Mouse (Mus musculus) cerebellum, postnatal 4 days (tissue): ENCODE results near the gene 1700011L22Rik.

Experiments
- DNase-seq, 2 experiments: peaks; one replicate each; pipeline ENCODE4 v3.0.0; 2022; ENCODE audit warnings: low spot score in 2 of 2, mixed read lengths in 1 of 2

Gene 1700011L22Rik

DNA sequence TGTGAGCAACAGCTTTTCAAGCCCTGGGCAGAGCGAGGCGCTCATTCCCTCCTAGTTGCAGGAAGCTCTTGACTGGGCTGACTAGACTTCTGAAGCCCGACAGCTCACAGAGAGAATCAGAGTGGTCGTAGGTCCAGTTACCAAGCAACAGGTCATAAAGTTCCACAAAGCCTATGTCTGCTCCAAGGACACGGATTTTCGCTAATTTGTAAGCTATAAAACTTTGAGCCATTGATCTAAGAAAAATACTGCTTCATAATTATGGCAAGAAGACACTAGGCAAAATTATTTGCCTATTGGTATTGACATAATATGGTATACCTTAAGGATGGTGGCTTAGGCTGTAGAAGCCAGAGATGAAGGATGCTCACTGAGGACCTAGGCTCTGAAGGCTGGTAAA lies at the start of gene 1700011L22Rik:
1700011L22Rik (minus strand) TSS at position 101 of the 400 bp plus-strand sequence.
- DNase-seq = no peak

DNA sequence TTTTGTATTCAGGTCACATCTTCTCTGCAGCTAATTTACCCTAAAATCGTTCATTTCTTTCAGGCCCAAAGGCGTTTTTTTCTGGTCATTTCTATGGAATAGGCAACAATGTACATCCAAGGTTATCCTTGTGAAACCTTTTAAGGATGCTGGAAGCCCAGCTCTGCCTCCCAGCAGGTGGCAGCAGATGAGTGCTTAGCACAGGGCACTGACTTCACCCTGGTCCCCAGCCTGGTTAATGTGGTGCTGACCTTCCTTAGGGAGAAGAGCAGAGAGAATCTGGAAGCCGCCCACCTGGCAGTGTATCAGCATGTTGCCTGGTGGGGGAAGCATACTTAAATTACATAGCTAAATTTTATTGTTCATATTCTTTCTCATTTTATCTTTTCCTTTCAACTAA lies 49.4 kb upstream of the 1700011L22Rik start:
- DNase-seq = peak; percentile 31 to 61

DNA sequence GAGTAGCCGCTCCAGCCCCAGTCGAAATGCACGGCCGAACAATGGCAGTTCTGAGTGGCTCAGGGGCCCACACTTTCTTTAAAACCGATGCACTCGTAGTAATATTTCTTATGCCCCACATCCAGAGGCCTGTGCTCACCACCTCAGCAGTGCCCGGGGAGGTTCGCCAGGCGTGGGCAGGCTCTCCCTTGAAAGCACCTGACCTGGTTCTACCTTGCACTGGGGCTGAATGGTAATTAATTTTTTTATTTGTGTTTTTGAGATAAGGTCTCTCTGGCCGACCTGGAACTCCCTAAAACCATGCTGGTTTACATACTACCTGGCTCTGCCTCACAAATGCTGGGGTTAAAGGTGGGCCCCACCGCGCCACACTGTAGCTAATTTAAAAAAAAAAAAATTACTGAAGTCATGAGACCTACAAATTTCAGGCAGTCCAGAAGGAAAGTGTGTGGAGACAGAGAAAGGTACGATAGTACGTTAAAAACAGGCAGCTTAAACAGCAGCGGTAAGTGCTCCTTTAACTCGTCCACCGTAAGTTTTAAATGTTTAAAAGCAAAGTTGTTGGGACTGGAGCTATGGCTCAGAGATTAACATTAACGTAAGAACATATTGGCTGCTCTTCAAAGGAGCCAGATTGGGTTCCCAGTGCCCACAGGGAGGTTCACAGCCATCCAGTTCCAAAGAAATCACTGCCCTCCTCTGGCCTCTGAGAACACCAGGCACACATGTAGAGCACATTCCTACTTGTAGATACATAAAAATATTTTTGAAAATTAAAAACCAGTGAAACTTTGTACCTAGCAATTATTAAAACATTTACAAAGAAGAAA lies 47.1 kb upstream of the 1700011L22Rik start:
- no peak for DNase-seq

DNA sequence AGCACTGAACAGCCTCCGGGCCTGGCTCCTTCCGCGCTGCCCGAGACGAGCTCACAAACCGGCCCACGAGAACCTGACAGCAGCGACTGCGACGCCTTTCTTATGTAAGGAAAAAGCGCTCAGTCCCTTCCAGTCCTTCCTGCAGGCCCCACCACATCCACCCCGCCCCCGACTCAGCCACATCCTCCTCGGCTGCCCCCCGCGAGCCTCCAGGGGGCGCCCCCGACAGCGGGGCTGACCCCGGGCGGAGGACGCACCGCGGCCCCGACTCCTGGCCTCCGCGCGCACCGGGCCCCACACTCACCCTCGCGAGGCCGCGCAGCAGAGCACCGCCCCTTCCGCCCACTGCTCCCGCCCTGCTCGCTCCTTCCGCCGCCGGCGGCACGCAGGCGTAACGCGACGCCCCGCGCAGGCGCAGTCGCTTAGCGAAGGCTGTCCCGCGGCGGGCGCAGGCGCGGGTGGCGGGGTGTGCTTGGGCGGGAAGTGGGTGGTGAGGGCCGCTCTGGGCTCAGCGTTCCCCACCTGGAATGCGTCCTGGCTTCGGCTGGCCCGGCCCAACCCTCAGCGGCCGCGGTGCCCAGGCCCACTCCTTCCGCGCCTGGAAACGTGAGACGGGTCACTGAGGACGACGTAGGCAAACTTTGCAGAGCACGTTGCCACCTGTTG lies 46.4 kb upstream of the 1700011L22Rik start, which contains the start of gene Mmaa:
Mmaa (minus strand) TSS at position 328 of the 666 bp plus-strand sequence.
- DNase-seq = peak; percentile 93 to 97

DNA sequence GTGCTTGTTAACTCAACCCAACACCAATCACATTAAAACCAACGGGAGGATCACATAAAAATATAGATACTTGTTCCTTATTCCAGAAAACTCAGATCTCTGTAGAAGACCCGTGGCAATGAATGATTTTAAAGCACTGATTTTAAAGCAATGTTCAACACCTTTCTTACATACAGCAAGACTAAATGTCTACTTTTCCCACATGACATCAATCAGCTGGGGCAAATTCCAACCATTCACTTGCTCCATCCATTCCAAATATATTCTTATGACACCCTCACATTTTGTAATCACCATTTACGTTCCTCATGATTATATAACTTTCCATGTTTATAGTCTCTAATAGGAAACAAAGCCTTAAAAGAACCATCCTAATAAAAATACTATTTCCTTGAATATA lies 45.5 kb upstream of the 1700011L22Rik start:
- no peak for DNase-seq

DNA sequence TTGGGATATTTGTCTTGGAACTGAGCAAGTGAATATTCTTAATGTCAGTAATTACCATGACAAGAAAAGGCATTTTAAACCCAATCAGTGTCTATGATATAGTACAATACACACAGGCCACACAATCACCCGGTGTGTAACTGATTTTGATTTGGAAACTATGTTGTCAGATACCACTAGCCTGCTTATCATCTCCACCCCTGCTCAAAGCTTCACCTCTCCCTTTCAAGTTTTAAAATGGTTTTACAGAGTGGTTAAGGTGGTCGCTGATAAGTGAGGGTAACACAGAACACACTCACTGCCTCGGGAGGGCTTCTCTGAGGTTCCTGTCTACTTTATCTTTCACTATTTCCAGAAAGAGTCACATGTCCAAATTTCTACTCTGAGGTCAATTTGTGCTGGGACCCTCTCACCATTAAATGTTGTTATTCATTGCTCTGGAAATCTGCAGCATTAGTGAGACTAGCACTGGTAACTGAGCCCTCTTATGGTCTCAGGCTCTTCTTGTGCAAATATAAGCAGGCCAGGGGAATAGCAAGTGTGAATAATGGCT lies 44.4 kb upstream of the 1700011L22Rik start:
- no peak for DNase-seq

DNA sequence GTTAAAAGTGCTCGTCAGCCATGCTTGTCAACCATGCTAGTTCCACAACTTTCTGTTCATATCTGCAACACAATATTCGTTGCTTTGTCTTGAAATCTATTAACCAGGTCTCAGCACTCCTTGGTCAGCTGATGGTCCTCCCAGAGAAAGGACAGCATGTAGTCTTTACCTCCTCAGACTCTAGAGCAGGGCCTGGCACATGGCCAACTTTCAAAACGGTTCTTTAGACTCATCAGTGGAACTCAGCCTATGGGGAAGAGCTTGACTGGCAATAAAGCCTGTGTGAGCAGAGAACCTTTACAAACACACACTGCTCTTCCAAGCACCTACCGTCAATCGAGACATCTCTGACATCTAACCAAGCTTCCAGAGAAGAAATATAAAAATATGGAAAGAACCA lies 41.2 kb upstream of the 1700011L22Rik start:
- DNase-seq = no peak

DNA sequence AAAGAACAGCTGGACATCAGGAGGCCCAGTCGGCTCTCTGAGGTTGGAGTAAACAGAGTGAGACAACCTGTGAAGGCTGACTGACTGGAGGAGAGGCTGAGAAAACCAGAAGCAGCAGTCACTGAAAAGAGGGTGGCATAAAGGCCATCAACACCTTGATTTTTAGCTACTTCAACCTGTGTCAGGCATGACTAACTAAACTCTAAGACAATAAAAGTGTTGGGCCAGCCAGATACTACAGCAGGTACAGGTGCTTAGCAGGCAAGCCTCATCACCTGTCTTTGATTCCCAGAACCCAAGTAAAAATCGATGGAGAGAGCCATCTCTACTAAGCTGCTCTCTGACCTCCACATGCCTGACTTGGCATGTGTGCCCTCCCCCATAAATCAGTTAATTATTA lies 40.3 kb upstream of the 1700011L22Rik start:
- DNase-seq = no peak

DNA sequence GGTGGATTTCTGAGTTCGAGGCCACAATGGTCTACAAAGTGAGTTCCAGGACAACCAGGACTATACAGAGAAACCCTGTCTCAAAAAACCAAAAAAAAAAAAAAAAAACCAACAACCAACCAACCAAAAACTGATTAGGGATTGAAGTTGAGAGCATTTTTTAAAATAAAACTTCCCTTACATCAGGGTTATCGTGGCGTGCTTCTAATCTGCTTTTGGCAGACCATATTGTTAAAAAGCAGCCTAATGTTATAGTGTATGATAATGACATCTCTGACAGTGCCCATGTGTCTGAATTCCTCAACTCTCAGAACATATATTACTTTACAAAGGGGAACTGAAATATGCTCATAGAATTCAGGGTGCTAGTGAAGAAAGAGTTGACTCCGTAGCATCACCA lies 39.9 kb upstream of the 1700011L22Rik start:
- no peak for DNase-seq

DNA sequence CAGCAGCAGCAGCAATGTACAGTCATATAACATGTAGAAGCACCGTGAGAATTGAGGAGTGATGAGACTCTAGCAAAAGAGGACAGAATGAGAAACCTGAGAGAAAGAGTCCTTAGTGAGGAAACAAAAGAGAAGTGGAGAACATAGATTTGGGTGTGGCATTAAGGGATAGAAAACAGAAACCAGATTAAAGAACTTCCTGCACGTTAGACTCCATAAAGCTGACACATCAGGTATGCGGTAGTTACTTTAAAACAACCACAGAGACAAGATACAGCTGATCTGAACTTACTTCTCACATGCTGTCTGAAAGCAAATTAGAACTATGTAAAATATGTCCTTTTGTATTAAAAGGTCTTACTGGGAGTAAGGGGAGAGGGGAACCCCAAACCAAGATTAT lies 38.1 kb upstream of the 1700011L22Rik start:
- DNase-seq = no peak

DNA sequence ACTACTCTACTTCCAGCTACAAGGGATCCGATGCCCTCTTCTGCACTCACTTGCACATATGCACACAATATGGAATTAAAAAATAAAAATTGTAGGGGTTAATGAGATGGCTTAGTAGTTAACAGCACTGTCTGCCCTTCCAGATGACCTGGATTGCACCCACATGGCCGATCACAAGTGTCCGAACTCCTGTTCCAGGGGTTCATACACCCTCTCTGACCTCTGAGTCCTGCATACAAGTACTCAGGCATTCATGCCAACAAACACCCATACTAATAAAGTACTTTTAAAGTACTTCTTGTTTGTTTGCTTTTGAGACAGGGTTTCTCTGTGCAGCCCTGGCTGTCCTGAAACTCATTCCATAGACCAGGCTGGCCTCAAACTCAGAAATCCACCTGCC lies 36.3 kb upstream of the 1700011L22Rik start:
- no peak for DNase-seq

DNA sequence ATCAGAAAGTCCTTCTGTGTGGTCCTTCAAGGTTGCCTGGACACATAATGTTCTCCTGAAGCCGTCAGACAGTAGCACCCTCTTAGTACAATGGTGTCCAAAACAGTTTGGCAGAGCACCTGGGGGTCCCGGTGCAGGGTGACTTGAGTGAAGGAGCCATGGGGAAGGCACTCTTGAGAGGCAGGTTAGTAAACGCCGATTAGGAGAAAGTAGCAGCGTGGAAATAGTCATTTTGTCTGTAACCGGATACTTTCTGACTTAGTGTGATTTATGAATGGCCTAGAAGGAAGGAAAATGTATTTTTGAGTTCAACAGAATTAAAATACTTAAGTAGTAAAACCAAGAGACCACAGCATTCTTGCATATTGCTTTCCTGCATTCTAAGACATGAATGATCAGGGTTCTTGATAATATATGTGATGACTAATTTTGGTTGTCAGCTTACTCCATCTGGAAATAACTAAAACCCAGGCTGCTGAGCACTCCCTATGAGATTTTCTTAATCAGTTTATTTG lies 33.1 kb upstream of the 1700011L22Rik start:
- no peak for DNase-seq

DNA sequence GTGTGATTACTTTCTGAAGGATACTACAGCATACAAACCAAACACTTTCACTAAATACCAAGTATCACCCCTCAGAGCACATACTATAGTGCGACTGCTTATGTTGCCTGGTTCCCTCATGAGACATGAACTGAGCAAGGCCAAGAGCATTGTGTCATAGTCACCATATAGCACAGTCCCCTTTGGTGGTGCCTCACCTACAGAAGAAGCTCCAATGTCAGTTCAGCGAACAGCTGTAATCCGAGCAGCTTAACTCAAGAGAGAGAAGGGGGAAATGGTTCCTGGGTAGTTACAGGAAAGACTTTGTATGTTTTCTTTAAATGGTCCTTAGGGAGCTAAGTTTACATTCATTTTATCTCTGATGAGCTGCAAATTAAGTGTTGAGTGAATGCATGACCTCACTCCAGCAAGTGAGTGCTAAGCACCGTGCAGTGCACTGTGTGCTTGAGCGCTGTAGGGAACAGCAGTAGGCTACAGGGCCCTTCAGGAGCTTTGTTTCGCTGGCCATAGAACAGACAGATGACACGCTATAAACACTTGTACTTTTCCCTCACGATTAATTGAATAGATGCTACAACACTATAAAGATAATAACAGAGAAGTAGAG lies 29.0 kb upstream of the 1700011L22Rik start:
- DNase-seq = no peak

DNA sequence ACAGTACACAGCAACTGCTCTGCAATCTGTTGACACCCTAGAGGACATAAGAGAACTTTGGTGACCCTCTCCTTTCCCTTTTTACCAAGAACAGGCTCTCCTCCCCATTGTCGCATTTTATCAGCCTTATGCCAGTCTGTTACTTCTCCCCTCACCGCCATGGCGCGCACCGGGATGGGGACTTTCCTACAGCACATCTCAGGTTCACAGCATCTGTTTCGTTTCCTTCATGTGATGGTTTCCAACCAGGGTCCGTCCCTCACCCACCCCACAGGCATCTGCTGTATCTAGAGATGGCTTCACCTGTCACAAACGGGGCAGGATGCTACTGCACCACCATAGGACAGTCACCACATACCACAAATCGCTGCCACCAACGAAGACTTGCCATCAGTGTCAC lies 26.6 kb upstream of the 1700011L22Rik start:
- DNase-seq = no peak

DNA sequence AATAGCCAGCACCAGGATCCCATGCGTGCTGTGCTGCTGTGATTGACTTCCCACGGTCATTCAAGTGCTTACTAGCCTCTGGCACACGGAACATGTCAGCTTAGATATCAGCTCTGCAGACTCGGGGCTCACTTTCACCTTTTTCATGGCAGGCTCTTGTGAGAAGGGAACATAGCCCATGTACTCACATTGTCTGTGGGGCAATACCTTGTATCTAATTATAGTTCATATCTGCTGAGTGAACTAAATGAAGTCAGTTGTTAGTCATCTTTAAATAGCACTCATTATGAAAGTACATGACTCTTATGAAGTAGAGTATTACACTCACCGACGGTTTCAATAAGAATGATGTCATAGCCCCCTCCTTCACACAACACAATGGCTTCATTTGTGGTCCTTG lies 25.4 kb upstream of the 1700011L22Rik start:
- no peak for DNase-seq

DNA sequence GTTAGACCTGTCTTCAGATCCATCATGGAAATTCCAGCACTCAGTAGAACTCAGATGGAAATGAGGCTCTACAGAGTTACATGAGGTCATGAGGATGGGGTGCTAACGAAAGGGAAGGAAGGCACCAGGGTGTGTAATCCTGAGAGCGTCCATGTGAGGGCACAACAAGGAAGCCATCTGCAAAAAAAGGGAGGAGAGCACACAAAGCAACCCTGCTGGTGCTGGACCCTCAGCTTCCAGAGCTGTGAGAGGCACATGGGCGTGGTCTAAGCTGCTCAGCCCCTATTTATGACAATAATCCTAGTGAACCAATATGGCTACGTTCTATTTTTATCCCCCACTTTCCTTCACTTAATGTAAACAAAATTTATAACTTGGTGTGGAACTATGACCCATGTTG lies 24.3 kb upstream of the 1700011L22Rik start:
- no peak for DNase-seq

DNA sequence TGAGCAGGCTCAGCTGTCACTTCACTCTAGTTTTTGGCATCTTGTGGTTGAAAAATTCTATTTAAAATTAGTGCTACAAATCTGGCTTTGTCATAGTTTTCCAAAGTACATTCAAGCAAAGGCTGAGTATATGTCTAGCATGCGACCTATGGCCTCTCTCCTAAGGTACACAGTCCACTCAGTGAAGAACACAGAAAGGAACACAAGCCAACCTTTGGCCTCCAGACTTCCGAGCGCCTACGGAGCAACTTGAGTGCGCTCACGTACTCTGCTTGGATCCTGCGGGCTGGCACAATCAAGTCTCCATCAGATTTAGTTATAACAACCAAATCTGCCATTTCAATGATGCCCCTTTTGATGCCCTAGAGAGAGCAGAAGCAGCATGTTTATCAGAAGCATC lies 20.6 kb upstream of the 1700011L22Rik start:
- DNase-seq = no peak

DNA sequence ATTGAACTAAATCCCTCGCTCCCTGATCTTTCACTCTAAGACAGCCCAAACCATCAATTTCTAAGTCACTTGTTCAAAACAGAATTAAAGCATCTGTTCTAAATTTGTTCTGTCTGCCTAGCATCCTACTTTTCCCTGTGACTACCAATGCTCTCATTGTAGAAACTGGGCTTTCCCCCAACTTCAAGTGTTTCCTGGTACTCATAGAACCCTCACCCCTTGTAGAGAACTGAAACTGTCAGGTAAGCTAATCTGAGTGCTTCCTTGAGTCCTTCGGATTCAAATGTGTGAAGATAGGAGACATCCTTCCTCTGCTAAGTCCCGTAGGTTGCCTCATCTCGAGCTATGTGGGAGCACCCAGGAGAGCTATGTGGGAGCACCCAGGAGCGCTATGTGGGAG lies 13.6 kb upstream of the 1700011L22Rik start:
- no peak for DNase-seq

DNA sequence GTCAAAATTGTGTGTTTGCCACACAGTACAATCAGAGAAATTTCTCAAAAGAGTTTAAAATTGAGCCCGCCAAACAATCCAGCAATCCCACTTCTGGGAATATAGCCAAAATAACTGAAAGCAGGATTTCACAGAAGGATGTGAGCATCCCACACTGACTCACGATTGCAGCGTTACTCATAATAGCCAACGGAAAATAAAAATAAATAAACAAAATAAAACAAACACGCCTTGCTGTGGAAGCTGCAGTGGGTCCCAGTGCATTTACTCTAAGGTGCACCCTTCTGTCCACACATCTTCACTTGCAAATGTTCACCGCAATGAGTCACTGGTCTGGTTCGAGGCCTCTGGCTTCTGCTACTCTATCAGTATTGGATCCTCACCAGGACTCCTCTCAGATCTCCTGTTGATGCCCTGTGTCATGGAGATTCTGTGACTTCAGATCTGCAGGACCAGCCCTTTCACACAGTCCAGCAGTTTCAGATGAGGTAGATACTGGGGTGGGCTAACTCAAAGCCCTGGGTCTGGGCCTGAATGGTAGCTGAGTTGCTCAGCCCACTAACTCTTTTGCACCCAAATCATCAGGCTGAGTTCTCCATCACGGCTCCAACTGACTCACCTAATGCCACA lies 7.8 kb upstream of the 1700011L22Rik start:
- DNase-seq = no peak

DNA sequence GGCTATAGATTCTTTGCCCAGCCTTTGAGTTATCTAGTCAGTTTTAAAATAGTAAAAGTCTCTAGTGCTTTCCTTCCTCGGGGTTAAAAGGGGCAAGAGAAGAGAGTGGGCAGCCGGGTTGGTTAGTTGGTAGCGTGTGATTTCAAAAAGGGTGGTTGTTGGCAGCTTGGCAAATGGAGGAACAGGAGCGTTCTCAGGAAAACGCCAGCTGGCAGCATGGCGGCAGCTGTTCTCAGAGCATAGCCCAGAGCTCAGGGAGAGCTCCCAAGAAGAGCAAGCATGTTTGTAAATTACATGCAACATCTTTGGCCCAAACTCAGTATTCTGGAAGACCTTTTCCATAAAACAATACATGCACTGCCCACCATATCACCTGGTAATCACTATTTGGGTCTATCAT lies 5.4 kb upstream of the 1700011L22Rik start:
- DNase-seq = peak in 1 of 2 experiments; percentile 25

DNA sequence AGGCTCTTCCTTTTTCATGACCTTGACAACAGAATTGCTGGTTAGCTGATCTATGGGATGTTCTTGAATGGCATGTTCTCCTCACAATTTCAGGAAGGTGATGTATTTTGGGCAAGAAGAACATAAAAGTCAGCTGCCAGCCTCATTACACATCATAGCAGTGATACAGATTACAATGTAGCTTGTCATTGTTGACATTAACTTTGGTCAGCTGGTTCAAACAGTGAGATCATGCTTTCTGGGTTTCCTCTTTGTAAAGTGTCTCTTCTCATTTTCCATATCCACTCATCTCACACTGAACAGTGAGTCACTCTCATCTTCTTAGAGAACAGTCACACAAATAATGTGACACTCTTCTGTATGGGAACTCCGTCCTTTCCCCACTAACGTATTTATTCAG lies 4.9 kb downstream of the 1700011L22Rik start:
- DNase-seq = no peak

DNA sequence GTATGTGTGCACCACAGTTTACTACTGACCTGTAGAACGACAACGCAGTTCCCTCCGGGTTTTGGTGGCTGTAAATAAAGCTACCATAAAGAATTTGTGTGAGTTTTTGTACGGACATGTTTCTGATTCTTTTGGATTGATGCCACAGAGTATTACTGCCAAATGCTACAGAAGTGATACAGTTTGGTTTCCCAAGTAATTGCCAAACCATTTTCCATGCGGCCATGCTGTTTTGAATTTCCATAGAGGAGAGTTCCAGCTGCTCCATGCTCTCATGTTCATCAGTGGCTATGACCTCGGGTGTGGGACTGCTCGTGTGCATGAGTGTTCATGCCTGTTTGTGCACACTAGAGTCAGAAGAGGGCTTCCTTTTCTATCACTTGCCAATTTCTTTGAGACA lies 8.4 kb downstream of the 1700011L22Rik start:
- no peak for DNase-seq
